Mouse (Mus musculus) heart, adult 9 months (tissue): ENCODE results near the gene Mx1.

Experiments used
- DNase-seq, 2 experiments: peaks; one replicate each; pipeline ENCODE4 v3.0.0; 2022; ENCODE audit warnings: low spot score in 2 of 2

The Mx1 gene

DNA sequence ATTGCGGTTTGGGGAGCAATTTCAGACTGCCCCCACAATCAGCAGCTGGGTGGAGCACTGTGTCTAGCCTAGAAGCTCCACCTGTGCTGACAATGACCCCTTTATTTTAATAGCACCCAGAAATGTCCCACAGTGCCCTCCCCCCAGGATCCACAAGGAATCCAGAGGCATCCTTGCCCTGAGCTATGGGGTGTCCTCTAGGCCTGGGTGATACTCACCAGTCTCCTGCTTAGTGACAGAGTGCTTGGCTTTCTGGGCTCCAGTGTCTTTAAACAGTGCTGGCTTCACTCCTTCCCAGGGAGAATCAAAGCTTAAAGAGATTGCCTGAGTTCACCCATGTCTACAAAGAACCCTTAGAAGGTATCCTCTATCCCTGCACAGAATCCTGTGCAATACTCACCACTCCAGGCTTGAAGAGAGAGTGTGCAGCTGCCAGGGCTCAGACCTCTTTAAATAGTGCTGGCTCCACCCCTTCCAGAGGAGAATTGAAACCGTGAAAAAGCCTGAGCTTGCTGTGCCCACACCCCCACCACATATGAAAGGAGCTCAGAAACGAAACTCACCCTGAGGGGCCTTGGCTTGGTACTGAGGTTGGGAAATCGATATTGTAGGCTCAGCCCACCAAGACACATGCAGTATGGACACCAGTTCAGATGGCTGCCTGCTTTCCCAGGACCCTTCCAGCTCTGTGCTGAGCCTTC is at the start of gene Mx1:
TSS of gene Mx1 (minus strand) at position 427 of the 701 bp plus-strand sequence.
- peak; percentile 4 to 15 for DNase-seq

DNA sequence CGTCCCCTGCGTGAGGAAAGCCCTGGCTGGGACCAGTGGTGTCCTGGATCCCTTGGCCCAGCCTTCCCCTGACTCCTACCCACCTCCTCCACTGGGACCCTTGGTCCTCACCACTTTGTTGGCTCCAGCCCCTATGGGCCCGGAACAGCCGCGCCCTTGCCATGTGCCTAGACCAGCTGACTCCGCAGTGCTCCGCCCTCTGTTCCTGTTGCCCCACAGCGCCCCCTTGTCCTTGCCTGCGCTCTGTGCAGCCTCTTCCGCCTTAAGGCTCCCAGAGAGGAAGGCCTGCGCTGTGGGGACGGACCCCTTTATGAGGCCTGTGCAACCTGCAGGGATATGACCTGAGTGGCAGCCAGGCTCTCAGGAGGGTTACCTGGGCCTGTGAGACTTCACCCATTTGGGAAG is 49.6 kb upstream of the Mx1 start:
- DNase-seq = no peak

DNA sequence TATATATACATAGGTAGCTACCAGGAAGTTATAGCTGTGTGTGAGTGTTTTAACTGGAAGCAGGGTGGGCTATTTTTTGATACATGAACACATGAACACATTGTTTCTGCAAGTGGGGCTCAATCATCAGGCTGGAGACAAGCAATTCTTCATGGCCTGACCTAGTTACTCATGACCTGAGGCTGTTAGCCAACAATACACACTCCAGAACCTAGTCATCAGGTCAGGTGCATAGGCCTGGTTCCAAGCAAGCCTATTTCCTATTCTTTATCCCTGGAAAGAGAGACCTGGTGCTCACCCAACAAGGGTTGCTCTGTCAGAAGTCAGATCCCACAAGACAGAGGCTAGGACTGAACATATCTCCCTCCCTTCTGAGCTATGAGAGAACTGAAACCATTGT is 48.8 kb upstream of the Mx1 start:
- DNase-seq = no peak

DNA sequence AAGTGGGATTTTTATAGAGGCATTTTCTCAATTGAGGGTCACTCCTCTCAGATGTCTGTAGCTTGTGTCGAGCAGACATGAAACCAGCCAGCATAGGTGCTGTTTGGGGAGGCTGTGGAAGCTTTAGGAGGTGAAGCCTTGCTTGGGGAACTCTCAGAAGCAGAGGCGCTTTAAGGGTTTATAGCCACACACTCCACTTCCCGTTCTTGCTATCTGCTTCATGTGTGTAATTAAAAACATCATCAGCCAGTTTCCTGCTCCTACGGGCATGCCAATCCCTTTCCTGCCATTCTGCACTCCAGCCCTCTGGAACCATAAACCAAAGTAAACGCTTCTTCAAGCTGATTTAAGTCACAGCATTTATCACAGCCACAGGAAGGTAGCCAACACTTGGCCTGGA is 48.1 kb upstream of the Mx1 start:
- DNase-seq = no peak

DNA sequence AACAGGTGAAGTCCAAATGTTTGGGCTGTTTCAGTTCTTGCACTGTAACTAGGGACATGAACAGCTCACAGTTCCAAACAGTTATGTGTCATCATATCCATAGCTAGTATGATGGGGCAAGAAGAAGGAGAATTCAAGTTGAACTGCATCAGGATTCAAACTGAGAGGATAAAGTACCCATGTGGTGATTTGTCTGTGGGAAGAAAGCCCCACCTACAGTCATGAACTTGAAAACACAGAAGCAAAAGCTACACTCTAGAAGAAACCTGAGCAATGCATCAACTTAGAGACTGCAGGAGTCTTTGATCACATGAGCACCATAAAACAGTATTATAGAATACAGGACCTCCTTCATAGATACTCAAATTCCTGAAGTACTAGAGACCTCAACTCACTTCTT is 45.1 kb upstream of the Mx1 start:
- DNase-seq = no peak

DNA sequence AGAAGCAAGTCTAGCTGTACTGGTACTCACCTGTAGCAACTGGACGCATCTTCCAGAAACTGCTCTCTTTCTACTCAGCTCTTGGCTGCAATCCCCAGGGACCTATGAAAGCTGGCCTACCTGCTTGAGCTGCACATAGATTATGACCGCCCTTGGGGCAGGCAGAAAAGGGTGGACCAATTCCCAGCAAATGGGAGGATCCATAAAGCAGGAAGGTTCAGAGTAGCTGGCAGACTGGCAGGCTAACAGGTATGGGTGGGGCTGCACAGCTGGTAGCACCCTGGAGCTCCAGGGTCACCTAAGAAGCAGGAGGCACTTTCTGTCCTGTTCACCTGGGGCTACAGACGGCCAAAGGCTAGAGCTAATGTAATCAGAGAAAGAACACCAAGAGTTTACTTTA is 42.1 kb upstream of the Mx1 start:
- DNase-seq = no peak

DNA sequence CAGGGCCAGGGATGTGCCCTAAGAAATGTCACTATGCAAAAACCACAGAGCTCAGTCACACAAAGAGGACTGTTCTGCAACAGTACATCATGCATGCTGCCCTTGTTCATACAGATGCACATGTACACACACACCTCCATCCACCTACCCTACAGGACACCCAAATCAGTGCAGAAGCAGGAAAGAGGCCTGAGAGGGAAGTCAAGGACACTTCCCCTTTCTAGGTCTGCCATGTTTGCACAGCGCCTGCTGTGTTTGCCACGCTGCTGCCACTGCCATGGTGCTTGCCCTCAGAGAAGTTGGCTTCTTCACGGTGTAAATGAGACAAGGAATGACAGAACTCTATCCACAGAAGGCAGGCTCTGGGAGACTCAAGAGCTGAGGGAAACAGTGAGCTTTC is 41.1 kb upstream of the Mx1 start:
- no peak for DNase-seq

DNA sequence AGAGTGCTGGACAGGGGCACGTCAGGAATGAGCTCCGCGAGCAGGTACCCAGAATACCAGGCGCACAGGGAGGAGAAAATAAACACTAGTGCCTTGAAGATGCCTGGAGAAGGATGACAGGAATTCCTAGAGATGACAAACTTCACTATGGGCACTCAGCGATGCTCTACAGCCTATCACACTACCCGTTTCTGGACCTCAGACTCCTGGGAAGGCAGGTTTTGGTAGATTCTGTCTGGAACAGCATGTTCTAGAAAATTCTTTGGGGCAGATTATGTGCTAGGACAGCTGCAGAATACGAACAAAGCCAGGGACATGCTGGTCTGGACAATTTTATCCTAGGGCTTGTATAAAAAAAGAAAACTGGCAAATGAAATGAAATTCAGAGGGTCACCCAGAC is 38.2 kb upstream of the Mx1 start:
- no peak for DNase-seq

DNA sequence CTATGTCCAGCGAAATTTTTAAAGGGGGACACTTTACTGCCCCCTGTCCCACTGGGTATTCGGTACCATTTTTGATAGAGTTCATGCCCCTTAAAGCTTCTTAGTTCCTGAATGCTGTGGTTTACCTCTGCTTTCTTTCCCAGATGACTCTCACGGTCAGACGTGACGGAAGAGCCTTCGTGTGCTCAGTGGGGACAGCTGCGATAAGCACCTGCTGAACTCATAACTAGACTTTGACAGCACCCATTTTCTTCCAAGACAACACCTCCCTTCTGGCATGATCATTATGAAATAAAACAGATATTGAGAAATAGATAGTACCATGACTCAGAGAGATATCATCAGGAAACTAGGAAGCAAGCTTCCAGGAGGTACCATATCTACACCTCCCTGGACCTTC is 36.7 kb upstream of the Mx1 start:
- DNase-seq = no peak

DNA sequence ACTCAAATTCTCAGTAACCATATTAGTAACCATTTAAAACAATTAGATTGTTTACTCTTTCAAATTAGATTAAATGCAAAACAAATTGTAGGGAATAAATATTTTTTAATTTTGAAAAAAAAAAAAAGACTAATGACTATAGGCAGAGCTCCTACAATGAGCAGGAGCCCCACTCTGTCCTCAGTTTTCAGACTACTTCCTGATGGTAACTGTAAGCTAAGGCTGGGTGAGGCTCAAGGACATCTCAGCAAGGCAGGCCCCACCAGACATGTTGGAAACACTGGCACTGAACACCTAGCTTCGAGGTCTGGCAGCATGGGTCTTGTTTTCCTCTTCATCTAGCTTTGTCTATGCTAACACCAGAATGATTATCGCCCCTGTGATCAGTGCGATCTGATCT is 35.4 kb upstream of the Mx1 start:
- no peak for DNase-seq

DNA sequence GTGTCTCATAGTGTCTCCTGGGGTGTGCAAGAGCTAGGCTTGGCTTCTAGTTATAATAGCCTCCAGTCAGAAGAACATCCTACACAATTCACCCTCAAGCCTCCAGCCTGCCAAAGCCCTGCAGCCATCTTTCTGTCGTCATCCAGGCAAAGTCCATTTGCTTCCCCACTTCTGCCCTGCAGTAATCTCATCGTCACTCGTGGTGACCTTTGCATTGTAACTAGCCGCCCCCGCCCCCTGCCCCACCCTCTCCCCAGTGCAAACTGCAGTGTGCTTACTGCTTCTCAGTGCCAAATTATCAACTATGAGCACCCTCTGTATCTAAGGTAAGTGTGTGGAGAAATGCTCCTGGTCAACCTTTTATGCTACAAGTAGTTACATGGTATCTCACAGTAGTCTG is 35.0 kb upstream of the Mx1 start:
- DNase-seq = no peak

DNA sequence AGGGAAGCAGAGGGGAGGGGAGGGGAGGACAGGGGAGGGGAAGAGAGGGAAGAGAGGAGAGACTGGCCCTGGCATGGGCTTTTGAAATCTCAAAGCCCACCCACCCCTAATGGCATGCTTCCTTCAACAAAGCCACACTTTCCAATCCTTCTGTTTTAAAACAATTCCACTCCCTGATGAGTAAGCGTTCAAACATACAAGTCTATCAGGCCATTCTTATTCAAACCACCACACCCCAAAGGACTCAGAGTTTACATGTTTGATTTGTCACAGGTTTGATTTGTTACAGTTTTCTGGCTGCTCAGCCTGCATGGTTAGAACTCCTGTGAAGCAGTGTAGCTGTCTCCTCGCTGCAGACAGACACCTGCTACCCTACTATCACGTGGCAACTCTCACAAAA is 33.3 kb upstream of the Mx1 start:
- DNase-seq = no peak

DNA sequence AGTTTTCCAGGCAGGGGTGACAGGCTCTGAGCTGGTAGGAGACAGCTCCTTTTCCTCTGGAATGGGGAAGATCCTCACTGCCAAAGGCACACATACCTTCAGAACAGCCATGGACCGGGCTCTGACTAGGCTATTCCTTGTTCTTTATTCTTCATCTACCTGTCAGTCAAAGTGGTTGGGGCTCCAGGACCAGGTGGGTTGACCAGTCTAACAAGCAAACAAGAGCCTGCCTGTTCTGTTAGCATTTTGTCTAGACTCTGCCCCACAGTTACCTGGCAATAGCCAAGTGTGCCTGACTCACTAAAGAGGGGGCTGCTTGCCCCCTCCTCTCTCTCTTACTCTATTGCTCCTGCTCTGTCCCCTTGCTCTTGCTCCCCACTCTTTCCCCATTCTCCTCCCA is 29.7 kb upstream of the Mx1 start:
- DNase-seq = no peak

DNA sequence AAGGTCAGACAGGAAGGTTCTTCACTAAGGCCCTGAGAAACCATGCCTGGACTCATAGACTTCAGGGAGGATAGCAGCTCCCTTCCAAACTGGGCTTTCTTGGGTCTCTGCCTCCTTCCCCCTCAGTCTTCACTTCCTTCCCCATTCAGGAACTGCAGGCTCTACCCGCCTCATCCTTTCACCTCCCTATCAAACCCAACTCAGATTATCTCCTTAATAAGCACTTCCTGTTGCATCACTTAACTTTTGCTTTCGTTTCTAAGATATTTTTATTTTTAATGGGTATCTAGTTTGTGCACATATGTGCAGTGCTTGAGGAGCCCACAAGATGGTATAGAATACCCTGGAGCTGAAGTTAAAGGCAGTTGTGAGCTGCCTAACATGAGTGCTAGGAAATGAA is 15.9 kb upstream of the Mx1 start:
- no peak for DNase-seq

DNA sequence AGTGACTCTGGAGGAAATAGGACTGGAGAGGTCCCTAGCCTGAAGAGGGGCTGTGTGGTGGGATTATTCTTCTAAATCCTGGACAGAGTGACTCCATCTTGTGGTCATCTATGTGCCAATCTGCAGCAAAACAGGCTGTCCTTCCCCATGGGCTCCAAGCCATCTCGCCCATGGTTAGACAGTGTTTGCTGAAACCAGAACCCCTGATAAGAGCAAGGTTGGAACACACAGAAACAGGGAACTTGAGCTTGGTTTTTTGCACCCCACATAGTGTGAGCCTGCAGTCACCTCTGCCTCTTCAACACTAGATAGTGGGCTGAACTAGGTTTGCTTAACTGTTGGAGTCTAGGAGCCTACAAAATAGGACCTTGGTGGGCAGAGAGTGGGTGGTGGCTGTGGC is 13.8 kb upstream of the Mx1 start:
- no peak for DNase-seq

DNA sequence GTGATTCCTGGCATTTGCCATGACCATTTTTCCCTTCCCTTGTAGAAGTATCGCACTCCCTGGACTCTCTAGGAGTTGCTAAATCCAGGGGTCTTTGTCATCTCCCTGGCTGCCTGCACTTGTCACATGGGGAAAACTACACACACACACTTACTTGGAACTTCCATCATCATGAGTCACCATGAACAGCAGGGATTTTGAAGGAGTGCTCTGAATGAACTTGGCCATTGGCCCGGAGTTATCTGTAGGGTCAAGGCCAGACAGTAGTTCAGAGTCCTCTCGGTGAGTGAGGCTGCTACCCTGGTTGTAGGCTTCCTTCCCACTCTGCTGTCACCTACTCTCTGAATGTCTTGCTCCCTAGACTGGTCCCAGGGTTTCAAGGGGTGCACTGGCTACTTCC is 12.9 kb upstream of the Mx1 start:
- peak; percentile 31 to 55 for DNase-seq

DNA sequence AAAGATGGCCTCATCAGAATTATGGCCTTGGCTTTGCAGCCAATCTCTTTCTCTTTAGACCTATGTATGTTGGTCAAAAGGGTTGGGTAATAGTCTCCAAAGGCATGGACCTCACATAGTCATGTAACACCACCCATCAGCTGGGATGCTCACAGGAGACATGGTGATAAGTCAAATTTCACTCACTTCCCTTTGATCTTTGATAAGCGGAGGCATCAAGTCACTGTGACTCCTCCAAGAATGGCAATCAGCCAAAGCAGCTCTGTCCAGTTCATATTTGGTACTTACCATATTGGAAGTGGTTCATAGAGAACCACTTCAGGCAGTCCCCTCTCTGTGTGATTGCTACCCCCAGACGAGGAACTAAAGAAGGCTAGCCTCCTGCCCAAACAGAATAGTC is 12.0 kb upstream of the Mx1 start:
- no peak for DNase-seq

DNA sequence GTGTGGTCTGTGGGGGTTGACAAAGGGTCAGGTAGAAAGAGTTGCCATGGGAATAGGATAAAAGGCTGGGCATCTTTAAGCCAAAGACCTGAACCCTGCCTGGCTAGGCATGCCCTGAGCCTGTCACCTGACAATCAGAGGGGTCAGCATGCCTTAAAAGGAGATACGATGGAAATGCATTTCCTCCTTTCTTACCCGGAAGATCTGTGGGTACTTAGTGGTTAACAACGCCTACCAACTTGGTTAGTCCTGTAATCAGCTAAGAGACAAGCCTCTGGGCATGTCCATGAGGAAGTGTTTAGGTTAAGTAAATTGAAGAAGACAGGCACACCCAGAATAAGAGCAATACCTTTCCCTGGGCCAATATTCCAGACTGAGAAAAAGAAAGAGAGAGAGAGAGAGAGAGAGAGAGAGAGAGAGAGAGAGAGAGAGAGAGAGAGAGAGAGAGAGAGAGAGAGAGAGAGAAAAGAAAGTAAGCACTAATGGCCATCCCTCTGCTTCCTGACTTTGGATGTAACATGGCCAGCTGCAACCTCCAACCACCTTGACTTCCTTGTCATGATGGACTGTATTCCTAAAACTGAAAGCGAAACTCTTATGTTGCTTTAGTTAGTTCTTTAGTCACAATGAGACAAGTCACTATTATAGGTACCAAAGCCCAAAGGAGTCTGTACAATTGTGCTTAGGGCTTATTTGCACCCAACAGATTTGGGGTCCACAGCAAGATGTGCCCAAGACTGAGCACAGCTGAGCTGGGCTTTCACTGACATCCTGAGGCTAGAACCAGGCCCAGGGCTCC is 5.5 kb upstream of the Mx1 start:
- DNase-seq = no peak

DNA sequence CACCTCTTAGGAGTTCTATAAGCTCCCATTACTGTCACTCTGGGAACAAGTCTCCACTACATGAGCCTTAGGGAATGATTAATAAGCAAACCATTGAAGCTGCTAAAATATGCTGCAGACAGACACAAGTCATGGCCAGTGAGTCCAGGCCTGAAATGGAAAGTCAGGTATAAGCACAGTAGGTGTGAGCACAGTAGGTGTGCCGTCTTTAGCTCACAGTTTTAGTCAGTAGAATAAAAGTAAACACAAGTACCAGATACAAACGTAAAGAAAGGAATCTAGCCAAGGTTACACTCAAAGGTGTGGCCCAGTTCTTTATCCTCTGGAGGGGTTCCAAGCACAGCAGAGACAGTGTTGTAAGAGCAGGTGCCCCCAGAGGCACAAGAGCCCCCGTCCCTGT is 4.8 kb upstream of the Mx1 start:
- no peak for DNase-seq

DNA sequence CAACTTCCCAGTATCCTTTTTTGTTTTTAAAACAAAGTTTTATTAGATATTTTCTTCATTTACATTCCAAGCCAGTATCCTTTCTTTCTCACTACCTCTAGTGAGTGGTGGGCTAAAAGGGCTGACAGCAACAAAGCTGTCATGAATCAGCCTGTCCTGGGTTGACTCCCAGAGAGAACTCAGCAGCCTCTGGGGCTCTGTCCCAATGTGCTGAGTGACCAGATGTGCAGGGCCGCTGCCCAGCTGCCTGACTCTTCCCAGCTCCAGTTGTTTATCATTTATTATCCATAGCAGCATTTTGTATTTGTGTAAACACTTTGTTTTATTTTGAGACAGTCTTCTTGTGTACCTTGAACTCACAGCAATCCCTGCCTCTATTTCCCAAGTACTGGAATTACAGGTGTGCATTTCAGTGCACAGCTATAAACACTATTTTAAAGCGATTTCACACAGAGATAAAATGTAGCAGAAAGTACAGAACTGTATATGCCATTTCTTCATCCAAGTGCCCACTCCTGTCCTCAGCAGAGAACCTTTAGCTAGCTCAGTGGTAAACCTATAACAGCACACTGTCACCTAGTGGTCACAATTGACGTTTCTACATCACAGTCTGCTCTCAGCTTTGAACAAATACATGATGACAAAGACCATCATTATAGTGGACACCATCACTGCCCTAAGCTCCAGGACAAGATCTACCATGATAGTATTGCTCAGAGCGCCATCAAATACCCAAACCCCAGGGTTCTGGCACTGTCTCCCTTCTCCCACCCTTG is 3.7 kb upstream of the Mx1 start:
- DNase-seq = no peak

DNA sequence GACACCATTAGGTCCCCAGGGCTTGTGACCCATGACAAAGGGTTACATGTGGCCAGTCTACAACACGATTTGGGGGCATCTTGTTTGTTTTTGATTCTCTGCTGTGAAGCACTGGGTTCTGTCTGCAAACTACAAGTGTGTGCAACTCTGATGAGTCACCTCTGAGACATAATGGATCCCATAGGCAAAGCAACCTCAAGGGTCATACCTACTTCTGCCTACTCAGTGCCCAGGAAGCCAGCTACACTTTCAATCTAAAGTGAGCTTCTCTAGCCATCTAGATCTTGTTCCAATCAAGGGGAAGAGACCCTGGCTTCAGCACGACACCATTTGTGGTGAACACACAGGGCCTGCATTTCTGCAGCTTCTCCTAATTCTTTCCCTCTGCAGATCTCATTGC is 1.4 kb downstream of the Mx1 start:
- DNase-seq = no peak

DNA sequence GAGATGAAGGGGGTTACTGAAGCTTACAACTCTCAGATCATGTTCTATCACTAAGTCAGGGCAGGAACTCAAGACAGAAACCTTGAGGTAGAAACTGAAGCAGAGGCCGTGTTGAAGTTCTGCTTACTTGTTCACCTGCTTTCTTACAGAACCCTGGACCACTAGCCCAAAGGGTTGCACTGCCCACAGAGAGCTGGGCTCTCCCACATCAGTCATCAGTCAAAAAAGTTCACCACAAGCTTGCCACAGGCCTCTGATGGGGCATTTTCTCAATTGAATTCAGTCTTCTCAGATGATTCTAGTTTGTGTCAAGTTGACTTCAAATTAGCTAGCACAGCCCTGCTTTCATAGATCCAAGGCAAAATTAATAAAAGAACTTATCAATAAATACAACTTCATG is 2.9 kb downstream of the Mx1 start:
- DNase-seq = no peak

DNA sequence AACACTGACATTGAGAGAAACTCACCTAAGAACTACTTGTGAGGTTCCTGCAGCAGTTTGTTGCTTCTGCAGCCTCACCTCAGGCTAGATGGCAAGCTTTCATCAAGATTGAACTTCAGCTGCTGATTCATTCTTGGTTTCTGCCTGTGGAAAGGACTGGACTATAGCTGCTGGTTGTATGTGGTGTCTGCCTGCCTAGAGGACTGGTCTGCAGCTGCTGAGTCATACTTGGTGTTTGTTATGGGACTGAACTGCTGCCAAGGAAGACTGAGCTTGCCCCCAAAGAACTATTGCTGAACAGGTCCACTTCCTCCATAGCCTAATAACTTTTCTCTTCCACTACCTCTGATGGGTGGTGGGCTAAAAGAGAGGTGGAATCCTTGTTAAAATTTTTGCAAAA is 15.3 kb downstream of the Mx1 start:
- no peak for DNase-seq
